Mouse (Mus musculus): ENCODE results near the gene 3110009E18Rik.

DNA sequence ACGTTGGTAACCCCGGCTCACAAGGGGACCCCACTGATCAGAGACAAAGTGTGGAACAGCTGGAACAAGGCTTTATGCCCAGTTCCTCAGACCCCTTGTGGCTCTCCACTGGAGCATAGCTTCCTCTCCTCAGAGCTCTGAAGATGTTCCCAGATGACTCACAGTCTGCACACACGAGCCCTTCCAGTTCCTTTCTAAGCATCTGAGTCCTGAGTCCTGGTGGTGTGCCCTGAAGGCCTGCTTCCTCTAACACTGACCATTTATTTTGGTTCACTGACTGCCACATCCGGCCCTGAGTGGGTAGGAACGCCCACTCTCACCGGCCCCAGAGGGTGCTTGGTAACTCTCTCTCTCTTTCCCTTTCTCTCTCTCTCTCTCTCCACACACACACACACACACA lies 21.5 kb upstream of the 3110009E18Rik start:
- TF ChIP-seq E2F4 (IDR thresholded peaks at IDR 0.05; ENCODE audit: borderline replicate concordance, low read depth, low read length) (no peak), CTCF (IDR thresholded peaks at IDR 0.05 in 2 of 3, conservative IDR thresholded peaks at IDR 0.05 in 1 of 3; ENCODE audit: control insufficient read depth in 1 of 3, insufficient read depth in 1 of 3, low read depth in 2 of 3, low read length in 3 of 3, poor library complexity in 1 of 3, severe bottlenecking in 1 of 3) (no peak), RAD21 (IDR thresholded peaks at IDR 0.05; ENCODE audit: low read depth, low read length) (no peak), EP300 (IDR thresholded peaks at IDR 0.05; ENCODE audit: low read depth in 1 of 2, low read length in 2 of 2) (no peak), POLR2AphosphoS5 (IDR thresholded peaks at IDR 0.05; ENCODE audit: borderline replicate concordance, low read depth, low read length) (no peak), ELF1 (IDR thresholded peaks at IDR 0.05; ENCODE audit: low read depth, low read length) (no peak), USF2 (IDR thresholded peaks at IDR 0.05; ENCODE audit: borderline replicate concordance in 1 of 2, insufficient read depth in 1 of 2, low read depth in 1 of 2, low read length in 2 of 2) (no peak), TAL1 (IDR thresholded peaks at IDR 0.05; ENCODE audit: low read length) (no peak), TCF12 (IDR thresholded peaks at IDR 0.05; ENCODE audit: low read depth, low read length) (no peak)
